7 mouse cellular contexts compared by ENCODE assay signal in genomic region chr1:34460061-34460441, GRCm38 (mm10). TPM values are rescaled to one million over a fixed set of nuclear protein-coding genes. Genes with fewer than 3 reads are reported as not detected.
DNase-seq lines count a peak whose midpoint lies in the region; ATAC-seq lines count a peak whose summit lies in the region.

No protein-coding gene starts in this region.

- H3K4me2 ChIP-seq in forebrain, embryonic 11.5 days (ENCODE audit: low read depth, low read length, severe bottlenecking), result peak overlapping the region; percentile 92
- peak overlapping the region; percentile 86 for H3K4me2 ChIP-seq in midbrain, embryonic 11.5 days

- DNase-seq in urinary bladder, postnatal 25 days (ENCODE audit: low spot score), result peak; percentile 21
- no peak for DNase-seq in urinary bladder, adult 2 months (ENCODE audit: low spot score)
- no peak for DNase-seq in forebrain, embryonic 11.5 days (ENCODE audit: low spot score)
- no peak for DNase-seq in limb, embryonic 10.5 days (ENCODE audit: low spot score)
- no peak for DNase-seq in midbrain, embryonic 11.5 days (ENCODE audit: low spot score, missing footprints)
- no peak for DNase-seq in cerebellum, adult 9-10 months
- no peak for DNase-seq in layer of hippocampus, adult 9-11 months

- H3K9ac ChIP-seq in forebrain, embryonic 11.5 days (ENCODE audit: low read length), result peak overlapping the region; percentile 49
- peak overlapping the region; percentile 60 for H3K9ac ChIP-seq in midbrain, embryonic 11.5 days (ENCODE audit: low read length)

- 4% methylated on average over 15 of the region's 15 CpGs for WGBS in forebrain, embryonic 11.5 days
- WGBS in limb, embryonic 10.5 days, result 3% methylated on average over 15 of the region's 15 CpGs
- 4% methylated on average over 15 of the region's 15 CpGs for WGBS in midbrain, embryonic 11.5 days

- no peak overlapping the region for H3K27ac ChIP-seq in forebrain, embryonic 11.5 days (ENCODE audit: low read depth, low read length)
- no peak overlapping the region for H3K27ac ChIP-seq in limb, embryonic 10.5 days
- H3K27ac ChIP-seq in midbrain, embryonic 11.5 days (ENCODE audit: low read depth, low read length), result no peak overlapping the region

- peaks cover 25% of the 10 kb centered on the region; the same call in 1 of the 2 replicates for H3K27me3 ChIP-seq in forebrain, embryonic 11.5 days (ENCODE audit: control insufficient read depth, insufficient read depth, low read length)
- H3K27me3 ChIP-seq in limb, embryonic 10.5 days (ENCODE audit: low read depth, poor library complexity, severe bottlenecking), result peaks cover 62% of the 10 kb centered on the region
- peaks cover 28% of the 10 kb centered on the region for H3K27me3 ChIP-seq in midbrain, embryonic 11.5 days (ENCODE audit: control insufficient read depth, insufficient read depth, low read length)

- H3K4me1 ChIP-seq in forebrain, embryonic 11.5 days (replicated peaks; ENCODE audit: control insufficient read depth, insufficient read depth, low read length), result peaks cover 3% of the 10 kb centered on the region; the same call in 1 of the 2 replicates
- peaks cover 11% of the 10 kb centered on the region for H3K4me1 ChIP-seq in limb, embryonic 10.5 days
- H3K4me1 ChIP-seq in midbrain, embryonic 11.5 days (ENCODE audit: control insufficient read depth, insufficient read depth, low read length), result peaks cover 3% of the 10 kb centered on the region

- peak overlapping the region; percentile 52 for H3K4me3 ChIP-seq in forebrain, embryonic 11.5 days (ENCODE audit: low read depth, low read length)
- peak overlapping the region; percentile 64 for H3K4me3 ChIP-seq in limb, embryonic 10.5 days
- peak overlapping the region; percentile 47 for H3K4me3 ChIP-seq in midbrain, embryonic 11.5 days (ENCODE audit: low read depth, low read length)

- ATAC-seq in forebrain, embryonic 11.5 days (replicated peaks; ENCODE audit: low FRiP score), result no peak; the same call in 1 of the 2 replicates
- no peak for ATAC-seq in midbrain, embryonic 11.5 days (ENCODE audit: low FRiP score)

- H3K9me3 ChIP-seq in forebrain, embryonic 11.5 days (ENCODE audit: control insufficient read depth, low read length), result no peaks in the 10 kb centered on the region
- H3K9me3 ChIP-seq in limb, embryonic 10.5 days (replicated peaks), result no peaks in the 10 kb centered on the region
- no peaks in the 10 kb centered on the region for H3K9me3 ChIP-seq in midbrain, embryonic 11.5 days (ENCODE audit: control insufficient read depth, low read length)

- no peaks in the 10 kb centered on the region for H3K36me3 ChIP-seq in forebrain, embryonic 11.5 days (ENCODE audit: control insufficient read depth, insufficient read depth, low read length)
- H3K36me3 ChIP-seq in limb, embryonic 10.5 days, result no peaks in the 10 kb centered on the region
- no peaks in the 10 kb centered on the region for H3K36me3 ChIP-seq in midbrain, embryonic 11.5 days (ENCODE audit: control insufficient read depth, insufficient read depth, low read length)

RNA-seq across cellular contexts. Expression of gene Ptpn18, which starts 0.5 kb away (rescaled TPM):
- 21.8 and 33.6 TPM in 2 replicates for polyA plus RNA-seq in urinary bladder, adult 2 months (2012; rRNA removed)
- polyA plus RNA-seq in forebrain, embryonic 11.5 days (2014; fragmentation: Nextera tagmentation; extraction: Ambion mirVana), result 4.6 and 7.0 TPM in 2 replicates
- 6.7 and 7.8 TPM in 2 replicates for polyA plus RNA-seq in limb, embryonic 10.5 days (2016; fragmentation: Nextera tagmentation; extraction: Ambion mirVana)
- polyA plus RNA-seq in midbrain, embryonic 11.5 days (2014; fragmentation: Nextera tagmentation; extraction: Ambion mirVana), result 5.5 and 7.3 TPM in 2 replicates

RNA-seq across cellular contexts. Expression of gene Imp4, which starts 20.4 kb away (rescaled TPM):
- polyA plus RNA-seq in urinary bladder, adult 2 months (2012; rRNA removed), result 25.4 TPM in 2 replicates
- 87.0 and 92.6 TPM in 2 replicates for polyA plus RNA-seq in forebrain, embryonic 11.5 days (2014; fragmentation: Nextera tagmentation; extraction: Ambion mirVana)
- 126 and 158 TPM in 2 replicates for polyA plus RNA-seq in limb, embryonic 10.5 days (2016; fragmentation: Nextera tagmentation; extraction: Ambion mirVana)
- 90.3 and 94.0 TPM in 2 replicates for polyA plus RNA-seq in midbrain, embryonic 11.5 days (2014; fragmentation: Nextera tagmentation; extraction: Ambion mirVana)

RNA-seq across cellular contexts. Expression of gene Ccdc115, which starts 20.6 kb away (rescaled TPM):
- polyA plus RNA-seq in urinary bladder, adult 2 months (2012; rRNA removed), result 34.3 and 41.4 TPM in 2 replicates
- 68.9 and 71.6 TPM in 2 replicates for polyA plus RNA-seq in forebrain, embryonic 11.5 days (2014; fragmentation: Nextera tagmentation; extraction: Ambion mirVana)
- polyA plus RNA-seq in limb, embryonic 10.5 days (2016; fragmentation: Nextera tagmentation; extraction: Ambion mirVana), result 52.0 and 55.9 TPM in 2 replicates
- 73.9 and 78.3 TPM in 2 replicates for polyA plus RNA-seq in midbrain, embryonic 11.5 days (2014; fragmentation: Nextera tagmentation; extraction: Ambion mirVana)

RNA-seq across cellular contexts. Expression of gene Prss39, which starts 38.2 kb away (rescaled TPM):
- polyA plus RNA-seq in urinary bladder, adult 2 months (2012; rRNA removed), result not detected in 2 replicates
- polyA plus RNA-seq in forebrain, embryonic 11.5 days (2014; fragmentation: Nextera tagmentation; extraction: Ambion mirVana), result not detected in 2 replicates
- not detected in 2 replicates for polyA plus RNA-seq in limb, embryonic 10.5 days (2016; fragmentation: Nextera tagmentation; extraction: Ambion mirVana)
- polyA plus RNA-seq in midbrain, embryonic 11.5 days (2014; fragmentation: Nextera tagmentation; extraction: Ambion mirVana), result not detected in 2 replicates
